Comparison of ENCODE assay signal across 10 mouse cellular contexts in the genomic region with DNA sequence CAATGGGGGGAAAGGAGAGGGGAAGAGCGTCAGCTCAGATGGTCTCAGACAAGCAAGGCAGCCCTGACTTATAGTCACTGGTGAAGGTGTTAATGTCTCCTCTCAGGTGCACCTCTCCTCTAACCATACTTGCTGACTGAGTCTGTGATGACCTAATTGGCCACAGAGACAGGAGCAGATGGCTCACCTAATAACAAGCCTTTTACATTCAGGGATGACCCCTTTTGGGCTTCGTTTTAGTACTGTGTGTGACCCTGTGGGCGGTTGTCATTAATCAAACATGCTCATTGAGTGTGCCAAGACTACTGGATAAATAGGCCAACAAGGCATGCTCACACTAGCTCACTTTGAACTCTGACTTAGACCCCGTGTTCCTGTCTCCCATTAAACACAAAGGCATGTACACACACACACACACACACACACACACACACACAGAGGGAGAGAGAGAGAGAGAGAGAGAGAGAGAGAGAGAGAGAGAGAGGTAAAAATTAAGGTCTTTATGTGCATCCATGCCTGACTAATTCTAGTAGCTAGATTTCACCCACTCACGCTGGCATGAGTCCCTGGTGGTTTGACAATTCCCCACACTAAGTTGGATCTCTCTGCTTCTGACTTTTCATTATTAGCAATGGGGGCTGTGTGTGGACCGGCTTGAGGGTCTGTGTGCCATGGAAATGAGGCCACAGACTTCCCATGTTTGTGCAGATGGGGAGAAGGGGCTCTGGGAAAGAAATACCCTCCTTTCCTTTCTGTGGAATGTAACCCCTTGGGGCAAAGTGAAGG.
DNase-seq lines count a peak whose midpoint lies in the region; TF ChIP-seq lines count a peak whose summit lies in the region.
"Had no signal": no experiment of that assay in that cellular context is flagged by ENCODE, and none has a peak within 500 bp of the region (broad histone marks: within the 10 kb centered on the region; RNA-seq: fewer than 3 reads in every experiment).

No protein-coding gene starts in this region.

- TF ChIP-seq CTCF in left cerebral cortex, adult 2 months (IDR thresholded peaks at IDR 0.05) = no peak
- no peak for TF ChIP-seq CTCF in embryonic fibroblast, embryonic 13.5 days (IDR thresholded peaks at IDR 0.05; ENCODE audit: borderline replicate concordance, insufficient read depth, low read length)

- intact Hi-C loops in left cerebral cortex, adult 2 months (cut with DNase I) = no loop called here
- intact Hi-C loops in left cerebral cortex, postnatal 4 days (cut with DNase I) = no loop called here

- H3K4me3 ChIP-seq in left cerebral cortex, adult 2 months = no peak overlapping the region
- no peak overlapping the region for H3K4me3 ChIP-seq in embryonic fibroblast, embryonic 13.5 days (ENCODE audit: insufficient read depth, low read length)
- H3K4me3 ChIP-seq: heart, embryonic 15.5 days; megakaryocyte, embryonic 14.5 days had no signal

- H3K27ac ChIP-seq in left cerebral cortex, adult 2 months = peak overlapping the region; percentile 12; the same call in 1 of the 2 replicates
- H3K27ac ChIP-seq in embryonic fibroblast, embryonic 13.5 days (ENCODE audit: insufficient read depth, low read length) = peak overlapping the region; percentile 34; the same call in 1 of the 2 replicates

- no peak for TF ChIP-seq POLR2A in embryonic fibroblast, embryonic 13.5 days (IDR thresholded peaks at IDR 0.05; ENCODE audit: low read depth, low read length)

- H3K4me1 ChIP-seq in embryonic fibroblast, embryonic 13.5 days (ENCODE audit: control insufficient read depth, insufficient read depth, low read length) = peaks cover 9% of the 10 kb centered on the region

- DNase-seq in adrenal gland, adult (ENCODE audit: inconsistent age in 2 of 2, low spot score in 1 of 2) = peak; percentile 16 to 32
- no peak for DNase-seq in adrenal gland, postnatal 10 days
- DNase-seq in left cerebral cortex, adult 2 months (ENCODE audit: extremely low spot score in 1 of 2, low spot score in 2 of 2) = peak in 1 of 2 experiments; percentile 42
- no peak for DNase-seq in left cerebral cortex, postnatal 4 days
- peak; percentile 16 for DNase-seq in retina, embryonic 14.5 days (ENCODE audit: low spot score)
- no peak for DNase-seq in urinary bladder, postnatal 14 days (ENCODE audit: low spot score)
- DNase-seq in gastrocnemius, adult 18-20 months (ENCODE audit: low spot score) = no peak

Comparison
In these comparisons a context has a peak if more than half of its experiments do, and no peak if none do; other contexts are left out.
1. DNase-seq: peak in adrenal gland, adult (2 of 2) and retina, embryonic 14.5 days (single experiment); none in adrenal gland, postnatal 10 days (single experiment), left cerebral cortex, postnatal 4 days (single experiment), urinary bladder, postnatal 14 days (single experiment) and gastrocnemius, adult 18-20 months (single experiment).